Mouse (Mus musculus) kidney, postnatal 10 days (tissue): ENCODE results near the gene 4933400A11Rik.

Experiments
- DNase-seq: peaks from one replicate; pipeline ENCODE4 v3.0.0; 2021; ENCODE audit warnings: mixed read lengths

Gene 4933400A11Rik

DNA sequence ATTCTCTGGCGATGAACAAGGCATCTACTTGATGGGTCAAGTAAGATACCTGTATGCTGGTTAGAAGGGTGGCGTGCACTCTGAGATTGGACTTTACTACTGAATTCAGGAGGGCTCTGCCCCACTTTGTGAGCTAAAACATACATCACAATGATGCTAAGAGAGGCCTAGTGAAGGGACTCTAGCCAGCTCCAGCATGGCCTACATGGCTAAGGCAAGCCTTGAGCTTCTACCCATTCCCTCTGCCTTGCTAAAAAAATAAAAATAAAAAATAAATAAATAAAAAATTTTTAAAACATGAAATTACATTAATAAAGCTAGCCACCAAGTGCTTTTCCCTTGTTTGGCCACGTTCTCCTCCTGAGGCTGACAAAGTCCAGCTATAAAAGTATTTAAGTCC is at the start of gene 4933400A11Rik:
Gene 4933400A11Rik, minus strand, starts transcription at position 101 of the 400 bp plus-strand sequence.
- DNase-seq: no peak

DNA sequence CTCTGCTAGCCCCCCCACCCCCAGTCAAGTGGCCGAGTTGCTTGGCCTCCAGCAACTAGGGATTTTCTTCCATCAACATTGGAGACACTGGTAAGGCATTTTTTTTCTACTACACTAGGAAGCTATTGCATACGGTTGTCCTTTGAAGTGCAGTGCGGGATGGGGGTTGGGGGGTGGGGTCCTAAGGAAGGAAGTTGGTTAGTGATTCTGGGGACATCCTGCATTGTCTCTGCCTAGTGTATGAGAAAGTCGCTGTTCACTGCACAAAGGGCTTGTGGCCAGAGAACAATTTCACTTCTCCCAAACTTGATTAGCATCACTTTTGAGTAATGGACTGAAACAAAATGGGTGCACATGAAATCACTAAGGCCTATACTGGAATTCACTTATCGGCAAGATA is 48.7 kb upstream of the 4933400A11Rik start:
- DNase-seq: peak; percentile 9

DNA sequence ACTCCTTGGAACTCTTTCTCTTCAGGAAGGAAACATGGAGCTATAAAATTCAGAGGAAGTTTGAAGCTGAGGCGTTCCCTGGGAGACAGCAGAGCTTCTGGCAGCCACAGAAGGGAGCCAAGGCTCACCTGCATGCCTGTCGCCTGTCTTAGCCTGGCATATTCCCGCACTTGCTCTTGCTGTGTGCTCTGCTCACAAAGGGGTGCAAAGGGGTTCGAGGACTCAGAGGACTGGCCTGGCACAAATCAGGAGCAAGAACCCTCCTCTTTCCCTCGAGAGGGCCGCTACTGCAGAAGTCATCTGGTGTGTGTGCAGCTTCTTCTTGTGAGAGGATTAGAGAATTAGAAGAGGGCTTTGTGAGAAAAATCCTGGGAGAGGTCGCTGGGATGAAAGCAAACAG is 48.3 kb upstream of the 4933400A11Rik start:
- DNase-seq: peak; percentile 6

DNA sequence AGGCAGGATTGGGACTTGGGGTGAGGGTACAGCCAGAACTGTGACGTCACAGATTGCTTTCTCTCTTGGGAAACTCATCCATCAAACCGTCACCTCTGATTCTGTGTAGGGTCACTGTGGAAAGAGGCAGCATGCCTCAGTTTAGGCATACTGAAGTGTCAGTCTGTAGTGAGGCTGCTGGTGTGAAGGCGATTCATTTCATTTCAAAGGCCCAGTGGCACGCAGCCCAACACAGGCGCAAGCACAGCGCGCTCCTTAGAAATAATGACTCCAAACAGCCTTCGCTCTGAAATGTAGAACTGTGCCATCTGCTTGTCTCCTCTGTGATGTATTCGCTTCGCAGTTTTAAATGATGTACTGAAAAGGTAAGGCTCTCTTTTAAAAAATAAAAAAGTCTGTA is 47.5 kb upstream of the 4933400A11Rik start:
- no peak for DNase-seq

DNA sequence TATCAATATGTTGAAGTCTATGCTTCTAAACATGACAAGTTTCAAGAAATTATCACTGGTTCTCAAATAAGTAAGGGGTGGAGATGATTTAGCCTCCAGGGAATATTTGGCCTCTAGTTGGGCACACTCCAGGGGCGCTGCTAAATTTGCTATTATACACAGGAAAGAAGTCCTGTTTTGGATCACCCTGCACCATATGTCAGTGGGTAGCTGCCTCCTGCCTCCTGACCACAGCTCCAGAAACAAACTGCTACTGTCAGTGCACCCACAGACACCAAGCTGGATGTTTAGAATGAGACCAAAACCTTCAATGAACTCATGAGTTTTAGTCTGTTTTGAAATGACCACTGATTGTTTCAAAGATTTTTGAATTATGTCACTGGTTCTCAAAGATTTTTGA is 34.2 kb upstream of the 4933400A11Rik start:
- DNase-seq: no peak

DNA sequence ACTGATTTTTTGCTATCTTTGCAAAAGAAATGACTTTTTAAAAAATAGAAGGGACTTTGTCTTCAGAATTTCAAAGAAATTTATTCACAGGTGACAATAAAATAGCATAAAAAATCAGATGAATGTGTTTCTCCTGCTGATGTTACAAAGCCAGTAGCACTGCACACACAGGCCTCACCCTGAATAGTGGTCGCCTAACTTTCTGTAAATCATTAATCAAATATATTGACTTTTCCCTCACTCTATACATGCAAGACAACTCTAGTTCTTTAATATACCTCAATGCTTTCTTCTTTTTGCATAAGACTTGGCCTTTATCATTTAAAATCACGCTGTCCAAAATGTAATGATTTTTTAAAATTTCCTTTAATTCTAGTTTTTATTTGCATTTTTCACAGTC is 32.3 kb upstream of the 4933400A11Rik start:
- DNase-seq: no peak

DNA sequence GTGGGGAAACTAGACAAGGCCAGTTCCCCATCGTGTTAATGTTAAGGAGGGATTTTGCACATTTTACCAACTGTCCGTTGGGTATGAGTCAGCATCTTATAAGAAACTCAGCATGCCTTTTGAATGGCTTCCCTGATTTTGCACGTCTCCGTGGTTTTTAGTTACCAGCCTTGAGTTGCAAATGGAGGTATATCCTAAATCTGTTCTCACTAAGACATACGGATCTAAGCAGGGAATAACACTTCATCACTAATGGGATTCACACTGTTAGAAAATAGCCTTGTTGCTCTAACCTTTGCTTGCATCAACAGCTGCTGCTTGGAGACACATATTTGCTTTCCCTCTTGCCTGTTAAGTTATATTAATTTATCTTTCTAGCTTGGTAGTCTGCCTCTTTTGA is 31.9 kb upstream of the 4933400A11Rik start:
- no peak for DNase-seq

DNA sequence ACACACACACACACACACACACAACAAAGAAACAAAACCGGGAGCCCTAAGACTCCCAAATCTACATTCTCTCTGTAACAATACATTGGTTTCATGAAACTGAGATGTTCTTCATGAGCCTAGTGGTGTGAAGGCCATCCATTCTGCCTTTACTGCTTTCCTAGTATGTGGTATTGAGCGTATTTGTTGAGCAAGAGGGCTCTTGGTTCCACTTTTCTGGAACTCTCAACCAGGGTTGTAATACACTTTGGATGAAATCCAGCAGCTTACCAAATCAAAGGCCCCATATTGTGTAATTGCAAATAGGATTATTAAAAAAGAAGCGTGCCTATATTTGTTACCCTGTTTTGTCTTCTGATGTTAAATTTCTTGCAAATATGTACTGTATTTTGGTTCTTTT is 28.3 kb upstream of the 4933400A11Rik start:
- DNase-seq: no peak

DNA sequence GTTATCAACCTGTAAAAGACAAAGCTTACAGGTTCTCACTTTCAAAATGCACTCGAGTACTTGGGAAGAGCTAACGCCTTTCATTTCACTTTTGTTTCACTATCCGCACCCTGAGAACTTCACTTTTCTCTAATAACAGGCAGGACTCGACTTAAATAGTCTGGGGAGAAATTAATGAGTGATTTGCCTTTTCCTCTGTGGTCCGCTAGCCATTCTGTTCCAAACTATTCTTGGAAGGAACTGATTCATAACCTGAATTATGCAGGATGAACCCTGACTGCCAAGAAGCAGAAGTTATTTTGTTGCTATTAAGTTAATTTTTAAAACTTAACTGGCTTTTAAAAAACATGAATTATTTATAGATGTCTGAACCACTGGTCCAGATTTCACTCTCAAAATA is 26.4 kb upstream of the 4933400A11Rik start:
- no peak for DNase-seq

DNA sequence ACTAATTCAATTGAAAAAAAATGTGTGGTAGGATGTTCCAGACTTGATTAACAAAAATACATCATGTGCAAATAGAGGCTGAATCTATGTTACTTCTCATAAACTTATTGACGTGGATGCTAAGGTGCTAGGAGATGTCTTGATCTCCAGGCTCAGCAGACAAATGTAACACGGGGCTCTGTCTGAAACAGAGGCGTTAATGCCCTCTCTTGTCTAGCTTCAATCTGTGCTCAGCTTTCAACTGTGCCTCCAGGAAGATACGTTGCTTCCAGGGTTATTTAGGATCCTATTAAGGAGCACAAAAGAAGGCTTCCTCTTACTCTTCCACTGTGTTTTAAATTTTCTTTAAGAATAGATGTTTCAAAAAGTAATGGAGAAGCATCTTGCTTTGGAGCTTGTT is 20.8 kb upstream of the 4933400A11Rik start:
- DNase-seq: no peak

DNA sequence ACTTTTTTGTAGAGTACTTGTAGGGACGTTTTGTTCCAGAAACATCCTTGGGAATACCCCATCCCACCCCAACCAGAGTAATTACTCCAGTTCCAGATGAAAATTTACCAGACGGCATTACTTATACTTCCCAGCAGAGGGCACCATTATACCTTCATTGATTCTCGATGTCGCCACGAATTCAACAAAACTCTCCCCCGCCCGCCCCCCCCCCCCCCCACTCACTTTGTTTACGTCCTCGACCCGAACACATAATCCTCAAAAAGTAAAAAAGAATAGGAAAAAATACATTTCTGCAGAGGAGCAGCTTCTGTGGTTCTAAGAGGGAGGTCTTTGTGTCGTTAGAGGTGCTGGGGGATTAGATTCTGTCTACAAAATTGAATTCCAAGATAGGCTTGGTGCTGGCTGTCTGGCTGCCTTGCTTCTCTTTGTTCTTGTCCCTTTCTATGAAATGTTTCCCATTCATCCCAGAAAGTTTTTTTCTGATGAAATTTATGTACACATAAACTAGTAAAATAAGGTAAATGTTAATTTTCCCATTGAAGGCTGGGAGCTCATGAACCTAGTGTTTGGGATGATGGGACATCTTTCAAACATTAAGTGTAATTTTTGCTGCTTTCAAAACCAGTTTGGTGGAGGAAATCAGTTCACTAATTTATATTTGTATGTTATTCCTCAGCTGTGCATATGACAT is 19.7 kb upstream of the 4933400A11Rik start:
- DNase-seq: peak; percentile 49

DNA sequence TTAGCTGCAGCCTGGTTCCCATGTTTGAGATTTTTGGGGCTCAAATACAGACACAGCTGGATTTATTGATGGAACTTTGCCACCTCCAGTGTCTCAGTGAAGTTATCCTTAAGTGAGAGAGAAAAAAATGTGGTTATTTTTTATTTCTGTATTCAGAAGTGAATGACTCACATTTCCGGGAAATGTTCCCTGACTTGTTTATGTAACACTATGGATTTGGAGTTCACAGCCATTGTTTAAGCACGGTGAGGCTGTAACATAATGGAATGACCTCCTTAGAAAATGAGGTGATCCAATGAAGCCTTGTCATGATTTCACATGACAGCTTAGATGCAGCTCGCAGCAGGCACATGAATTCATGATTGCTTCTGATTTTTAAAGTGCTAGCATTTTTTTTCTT is 17.7 kb upstream of the 4933400A11Rik start:
- no peak for DNase-seq

DNA sequence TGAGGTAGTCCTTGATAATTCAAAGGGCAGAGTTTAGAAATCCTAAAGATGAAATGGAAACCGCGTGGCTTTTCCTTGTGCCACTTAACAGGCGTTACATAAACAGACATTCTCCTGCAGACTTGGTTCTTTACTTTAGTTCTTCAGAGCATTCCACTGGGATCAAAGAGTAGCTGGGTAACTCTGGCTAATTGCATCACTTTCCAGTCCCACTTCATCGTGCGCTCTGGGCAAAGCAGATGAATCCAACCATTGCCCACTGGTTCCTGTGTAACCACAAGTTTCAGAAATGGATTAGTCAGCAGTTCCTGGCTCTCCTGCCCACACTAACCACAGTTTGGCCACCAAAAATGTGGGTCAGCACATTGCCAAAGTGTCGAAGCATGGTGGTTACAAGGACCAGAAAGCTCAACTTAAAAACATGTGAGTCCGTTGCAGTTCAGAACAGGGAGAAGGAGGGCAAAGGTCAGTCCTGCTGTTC is 15.4 kb upstream of the 4933400A11Rik start:
- no peak for DNase-seq

DNA sequence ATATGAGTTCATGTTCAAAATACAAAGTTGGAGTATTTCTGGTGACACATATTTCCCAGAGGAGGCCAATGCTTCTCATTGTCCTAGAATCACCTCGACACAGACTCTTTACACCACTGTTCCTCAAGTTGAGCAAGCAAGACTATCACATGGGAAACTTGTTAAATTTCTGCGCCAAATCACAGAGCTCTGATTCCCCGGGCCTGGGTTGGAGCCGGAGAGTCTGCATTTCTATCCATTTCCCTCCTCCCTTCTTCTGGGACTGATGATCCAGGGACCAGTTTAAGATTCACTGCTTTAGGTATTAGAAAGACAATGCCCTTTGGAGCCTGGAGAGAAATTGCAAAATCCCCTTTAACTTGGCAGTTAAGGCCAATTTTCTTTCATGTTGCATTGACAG is 15.0 kb upstream of the 4933400A11Rik start:
- no peak for DNase-seq

DNA sequence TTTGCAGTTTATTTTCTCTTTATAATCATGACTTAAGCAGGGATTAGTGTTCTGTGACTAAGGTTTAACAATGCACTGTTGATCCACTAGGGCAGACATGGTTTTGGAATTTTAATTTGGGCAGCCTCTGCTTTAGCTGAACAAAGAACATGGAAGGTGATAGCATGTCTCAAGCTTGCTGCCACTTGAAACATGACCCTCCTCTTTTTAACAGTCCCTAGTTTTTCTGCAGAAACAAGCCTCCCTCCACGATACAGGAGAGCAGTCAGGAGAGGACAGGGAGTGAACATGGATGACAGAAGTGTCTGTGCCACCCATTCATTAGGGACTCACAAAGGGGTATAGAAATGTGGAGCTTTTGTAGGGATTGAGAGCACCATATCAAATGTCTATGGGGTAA is 13.4 kb upstream of the 4933400A11Rik start:
- no peak for DNase-seq

DNA sequence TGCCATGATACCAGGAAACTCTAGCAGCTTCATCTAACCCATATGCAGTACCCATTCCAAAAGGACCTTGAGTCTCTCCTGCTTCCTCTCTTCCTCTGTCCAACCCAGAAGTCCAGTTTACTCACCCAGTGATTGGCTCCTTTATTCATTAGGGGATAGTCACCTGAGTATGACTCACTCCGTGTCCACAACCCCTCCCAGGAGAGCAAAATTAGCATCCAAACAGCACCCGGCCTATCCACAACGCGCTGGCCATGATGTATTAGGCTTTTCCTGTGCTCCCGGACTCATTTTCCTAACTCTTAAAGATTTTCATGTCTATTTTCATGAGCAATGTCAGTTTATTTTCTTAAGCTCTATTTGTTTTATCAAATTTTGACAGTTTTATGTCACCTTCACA is 10.3 kb upstream of the 4933400A11Rik start:
- no peak for DNase-seq

DNA sequence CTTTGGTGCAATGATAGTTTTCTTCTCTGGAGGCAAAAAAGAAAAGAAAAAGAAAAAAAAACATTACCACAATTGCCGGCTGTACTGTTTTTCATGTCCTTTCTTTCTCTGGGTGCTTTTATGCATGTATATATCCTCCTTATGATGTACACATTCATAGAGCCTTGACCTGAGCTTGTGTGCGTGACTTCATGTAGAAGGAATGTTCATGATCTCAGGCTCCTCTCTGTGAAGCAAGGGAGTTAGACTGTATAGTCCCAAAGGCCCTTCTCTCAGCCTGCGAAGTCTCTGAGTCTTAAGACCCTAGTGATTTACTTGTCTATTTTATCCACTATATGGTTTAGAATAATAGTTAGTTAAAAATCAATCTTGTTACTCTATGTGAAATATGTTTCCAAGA is 21.4 kb downstream of the 4933400A11Rik start:
- no peak for DNase-seq

DNA sequence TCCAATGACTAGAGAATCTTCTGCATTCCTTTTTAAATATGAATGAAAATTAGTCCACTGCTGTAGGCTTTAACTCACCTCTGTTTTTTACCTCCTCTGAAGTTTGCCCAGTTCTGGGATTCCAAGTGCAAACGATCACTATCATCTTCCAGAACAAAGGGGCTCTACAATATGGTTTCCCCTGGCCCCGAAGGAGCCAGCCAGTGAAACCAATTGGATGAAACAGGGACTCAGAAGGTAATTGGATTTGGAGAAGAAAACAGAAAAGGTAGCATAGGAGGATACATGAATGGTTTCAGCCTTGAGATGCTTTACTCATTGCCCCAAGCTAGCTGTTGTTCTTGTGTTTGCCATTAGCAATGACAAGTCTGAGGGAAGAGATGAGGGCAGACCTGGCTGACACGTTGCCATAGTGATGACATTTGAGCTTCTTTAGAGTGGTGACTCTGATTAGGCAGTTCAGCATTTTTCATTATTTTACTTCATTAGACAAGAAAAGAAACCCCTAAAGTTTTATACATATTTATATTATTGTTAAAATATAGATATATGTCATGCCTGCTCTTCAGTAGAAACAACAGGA is 44.0 kb downstream of the 4933400A11Rik start:
- no peak for DNase-seq
